Mouse (Mus musculus): ENCODE data around the gene Cmtm8.

Cmtm8 gene

DNA sequence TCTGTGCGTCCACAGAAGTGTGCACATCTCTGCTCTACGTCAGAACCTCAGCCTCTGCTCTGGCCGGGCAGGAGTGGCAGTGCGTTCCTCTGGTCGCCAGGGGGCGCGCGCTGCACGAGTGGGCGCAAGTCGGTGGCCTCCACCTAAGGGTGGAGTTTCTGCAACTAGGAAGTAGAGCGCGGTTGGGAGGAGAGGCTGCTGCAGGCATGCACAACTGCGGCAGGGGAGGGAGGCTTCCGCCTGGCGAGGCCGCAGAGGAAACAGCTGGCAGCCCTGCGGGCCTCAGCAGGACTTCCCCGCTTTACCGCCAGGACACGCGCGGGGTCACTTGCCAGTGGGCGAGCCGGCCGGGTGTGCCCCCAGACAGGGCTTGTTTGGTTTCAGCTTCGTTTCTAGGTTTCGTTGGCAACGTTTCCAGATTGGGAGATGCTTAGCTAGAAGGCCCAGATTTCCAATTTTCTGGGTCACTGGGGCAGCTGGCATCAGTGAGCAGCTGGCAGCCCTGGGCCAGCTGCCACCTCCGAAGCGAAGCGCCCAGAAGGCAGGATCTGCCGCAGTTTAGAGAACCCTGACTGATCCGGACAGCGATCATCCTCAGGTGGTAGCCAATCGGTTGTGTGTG is 91.0 kb downstream of the Cmtm8 start:
- peak; percentile 95 for DNase-seq (ENCODE audit: low spot score)

DNA sequence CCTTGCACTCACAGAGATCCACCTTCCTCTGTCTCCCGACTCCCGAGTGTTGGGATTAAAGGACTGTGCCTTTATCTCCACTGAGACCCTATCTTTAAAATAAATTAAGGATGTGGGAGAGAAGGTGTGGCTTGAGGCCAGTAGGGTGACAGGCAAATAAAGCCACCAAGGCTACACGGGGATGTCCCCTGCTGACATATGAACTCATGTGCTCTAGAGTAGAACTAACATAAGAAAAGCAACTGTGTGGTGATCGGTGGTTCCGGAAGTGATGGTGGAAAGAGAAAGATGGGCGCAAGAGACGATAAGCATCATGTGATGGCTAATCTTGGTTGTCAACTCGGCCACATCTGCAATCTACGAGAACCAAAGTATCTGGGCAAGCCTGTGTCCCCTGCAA is 91.6 kb downstream of the Cmtm8 start:
- no peak for DNase-seq (ENCODE audit: low spot score)

DNA sequence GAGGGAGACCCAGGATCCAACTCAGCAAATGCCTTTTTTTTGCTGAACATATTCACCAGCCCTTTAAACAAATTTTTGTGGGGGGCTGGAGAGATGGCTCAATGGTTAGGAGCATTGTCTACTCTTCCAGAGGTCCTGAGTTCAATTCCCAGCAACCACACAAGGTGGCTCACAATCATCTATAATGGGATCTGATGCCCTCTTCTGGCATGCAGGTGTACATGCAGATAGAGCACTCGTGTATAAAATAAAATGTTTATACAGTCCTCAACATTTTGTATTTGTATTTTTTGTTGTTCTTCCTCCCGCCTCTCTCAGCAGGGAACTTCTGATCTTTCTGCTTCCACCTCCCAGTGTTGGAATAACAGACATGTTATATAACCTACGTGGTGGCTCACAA is 92.4 kb downstream of the Cmtm8 start:
- DNase-seq (ENCODE audit: low spot score) = no peak

DNA sequence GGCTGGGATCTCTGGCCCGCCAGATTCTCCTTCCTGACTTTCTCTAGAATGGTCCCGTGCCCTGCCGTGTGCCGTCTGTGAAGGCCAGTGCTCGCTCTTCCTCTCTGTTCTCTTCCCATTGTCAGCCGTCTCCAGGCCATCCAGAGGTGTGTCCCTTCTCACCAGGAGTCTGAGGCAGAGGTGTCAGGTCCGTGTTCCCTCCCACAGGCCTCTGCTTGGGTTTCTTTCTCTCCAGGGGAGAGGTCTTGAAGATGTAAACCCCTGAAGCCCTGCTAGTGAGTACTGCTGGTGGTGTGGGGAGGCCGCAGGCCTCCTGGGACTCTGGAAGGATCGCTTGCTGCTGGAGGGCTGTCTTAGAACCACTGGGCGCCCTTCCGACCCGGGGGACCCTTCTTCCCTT is 96.5 kb downstream of the Cmtm8 start:
- DNase-seq (ENCODE audit: low spot score) = no peak

DNA sequence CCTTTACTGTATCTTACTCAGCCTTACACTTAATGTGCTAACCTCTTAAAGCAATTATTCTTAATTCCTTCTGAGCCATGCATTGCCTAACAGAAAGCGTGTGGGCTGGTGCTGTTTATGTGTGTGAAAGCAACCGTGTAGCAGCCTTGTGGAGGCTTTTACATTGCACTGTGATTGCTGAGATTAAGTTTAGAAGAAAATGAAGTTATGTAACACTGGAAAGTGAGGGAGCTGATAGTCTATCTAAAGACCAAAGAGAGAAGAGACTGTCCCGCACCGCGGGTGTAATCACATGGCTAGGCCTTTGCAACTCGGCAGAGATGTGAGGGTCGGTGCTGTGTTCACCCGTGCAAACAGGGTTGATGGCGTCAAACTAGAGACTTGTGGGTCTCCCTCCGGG is 96.9 kb downstream of the Cmtm8 start:
- DNase-seq (ENCODE audit: low spot score) = no peak

DNA sequence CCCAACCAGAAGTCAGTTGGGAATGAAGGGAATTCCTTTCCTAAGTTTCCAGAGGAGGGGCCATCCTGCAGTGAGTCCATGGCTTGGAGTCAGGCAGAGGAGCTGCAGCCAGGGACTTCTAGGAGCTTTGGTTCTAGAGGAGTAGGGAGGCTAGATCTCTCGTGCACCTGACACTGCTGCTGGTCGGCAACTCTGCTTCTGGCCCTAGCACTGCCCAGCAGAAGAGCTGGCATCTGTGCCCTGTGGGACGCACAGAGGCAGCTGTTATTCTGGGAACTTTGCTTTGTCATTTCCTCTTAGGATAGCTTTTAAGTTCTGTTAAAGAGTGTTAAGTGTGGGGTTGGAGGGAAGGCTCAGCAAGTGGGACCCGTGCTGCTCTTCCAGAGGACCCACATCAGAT is 98.3 kb downstream of the Cmtm8 start:
- no peak for DNase-seq (ENCODE audit: low spot score)

DNA sequence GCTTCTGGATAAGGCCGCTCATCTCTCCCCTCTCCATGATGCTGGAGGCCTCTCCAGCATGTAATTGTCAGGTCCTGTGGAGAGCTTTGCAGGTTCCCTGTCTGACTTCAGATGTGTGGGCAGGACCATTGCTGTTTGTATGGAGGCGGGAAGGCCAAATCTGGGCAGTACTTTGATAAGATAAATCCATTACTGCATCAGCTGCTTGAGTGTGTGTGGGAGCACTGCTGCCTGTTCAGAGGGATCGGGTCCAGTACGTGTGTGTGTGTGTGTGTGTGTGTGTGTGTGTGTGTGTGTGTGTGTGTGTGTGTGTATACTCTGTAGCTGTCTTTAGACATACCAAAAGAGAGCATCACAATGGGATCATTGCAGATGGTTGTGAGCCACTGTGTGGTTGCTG is 98.8 kb downstream of the Cmtm8 start:
- no peak for DNase-seq (ENCODE audit: low spot score)

DNA sequence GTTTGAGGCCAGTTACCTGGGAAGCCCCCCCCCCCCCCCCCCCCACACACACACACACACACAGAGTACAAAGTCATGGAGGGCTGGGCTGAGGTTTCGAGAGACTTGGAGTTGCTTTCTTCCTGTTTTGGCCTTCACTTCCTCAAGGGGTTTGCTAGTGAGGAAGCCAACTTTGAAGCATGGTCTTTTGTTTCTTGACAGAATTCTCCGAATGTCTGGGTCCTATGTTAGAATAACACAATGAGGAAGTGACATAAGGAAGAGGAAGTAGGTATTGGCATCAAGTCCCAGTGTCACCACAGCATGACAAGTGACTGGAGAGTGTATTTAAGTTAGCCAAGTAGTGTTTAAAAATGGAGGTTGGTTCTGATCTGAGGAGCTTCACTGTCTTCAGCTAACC is 101.2 kb downstream of the Cmtm8 start:
- peak; percentile 70 for DNase-seq (ENCODE audit: low spot score)

DNA sequence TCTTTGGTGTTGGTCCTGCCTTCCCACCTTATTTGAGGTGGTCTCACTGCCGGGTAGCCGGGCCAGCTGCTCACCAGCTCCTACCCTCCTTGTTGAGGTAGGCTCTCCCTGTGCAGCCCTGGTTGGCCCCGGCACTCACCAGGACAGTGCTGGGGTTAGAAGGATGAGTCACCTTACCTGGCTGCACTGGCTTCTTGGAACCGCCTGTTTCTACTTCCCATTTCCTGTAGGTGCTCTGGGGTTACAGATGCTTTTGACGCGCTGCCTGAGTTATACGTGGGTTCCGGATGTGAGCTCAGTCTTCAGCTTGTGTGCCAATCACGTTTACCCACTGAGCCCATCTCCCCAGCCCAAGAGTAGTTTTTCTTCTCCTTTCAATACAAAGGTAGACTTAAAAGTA is 103.6 kb downstream of the Cmtm8 start:
- no peak for DNase-seq (ENCODE audit: low spot score)

All from lung, postnatal 25 days (tissue).